Mouse (Mus musculus): ENCODE measurements around the gene Gm266. TPM values are rescaled to one million over a fixed set of nuclear protein-coding genes. Genes with fewer than 3 reads are reported as not detected.

Gm266 gene
- polyA plus RNA-seq, 1 experiment from 2014 or later: 1.7 TPM

DNA sequence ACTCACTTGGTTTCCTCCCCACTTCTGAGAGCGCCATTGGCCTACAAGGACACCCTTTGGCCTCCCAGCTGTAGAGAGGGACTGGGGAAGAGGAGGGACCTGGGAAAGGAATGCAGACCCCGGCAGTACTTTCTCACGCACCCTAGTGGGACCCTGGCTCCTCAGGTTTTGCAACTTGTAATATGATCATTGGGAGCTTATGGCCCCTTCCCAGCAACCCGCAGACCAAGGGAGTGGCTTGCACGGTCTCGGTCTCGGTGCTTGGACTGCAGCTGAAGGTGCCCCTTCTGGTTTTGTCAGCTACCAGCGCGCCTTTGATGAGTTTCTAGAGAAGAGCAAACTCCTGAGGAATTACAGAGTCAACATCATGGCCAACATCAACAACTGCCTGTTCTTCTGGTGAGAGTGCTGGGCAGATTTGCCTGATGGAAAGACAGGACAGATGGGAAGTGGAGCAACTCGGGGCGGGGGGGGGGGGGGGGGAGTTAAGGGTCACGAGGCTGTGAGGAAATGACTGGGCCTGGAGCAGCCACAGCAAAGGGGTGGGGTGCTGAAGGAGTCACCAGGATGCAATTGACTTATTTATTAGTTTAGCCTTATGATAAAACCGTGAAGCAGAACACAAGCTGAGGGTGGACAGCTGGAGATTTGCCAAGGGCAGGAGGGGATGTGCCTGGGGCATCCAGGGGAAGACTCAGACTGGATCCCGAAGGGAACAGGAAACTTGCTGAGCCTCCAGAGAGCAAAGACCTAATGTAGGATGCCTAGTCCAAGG lies 36.5 kb downstream of the Gm266 start:
- Histone ChIP-seq H3K9me3 (no peaks in the 10 kb centered on the region), H3K27ac (no peak overlapping the region), H3K4me3 (no peak overlapping the region), H3K9ac (no peak overlapping the region), H3K4me2 (no peak overlapping the region), H3K36me3 (no peaks in the 10 kb centered on the region), H3K4me1 (replicated peaks) (peaks cover 31% of the 10 kb centered on the region), H3K27me3 (peaks cover 97% of the 10 kb centered on the region)
- ATAC-seq (ENCODE audit: low FRiP score): no peak
- WGBS: 16% methylated on average over 13 of the region's 14 CpGs

DNA sequence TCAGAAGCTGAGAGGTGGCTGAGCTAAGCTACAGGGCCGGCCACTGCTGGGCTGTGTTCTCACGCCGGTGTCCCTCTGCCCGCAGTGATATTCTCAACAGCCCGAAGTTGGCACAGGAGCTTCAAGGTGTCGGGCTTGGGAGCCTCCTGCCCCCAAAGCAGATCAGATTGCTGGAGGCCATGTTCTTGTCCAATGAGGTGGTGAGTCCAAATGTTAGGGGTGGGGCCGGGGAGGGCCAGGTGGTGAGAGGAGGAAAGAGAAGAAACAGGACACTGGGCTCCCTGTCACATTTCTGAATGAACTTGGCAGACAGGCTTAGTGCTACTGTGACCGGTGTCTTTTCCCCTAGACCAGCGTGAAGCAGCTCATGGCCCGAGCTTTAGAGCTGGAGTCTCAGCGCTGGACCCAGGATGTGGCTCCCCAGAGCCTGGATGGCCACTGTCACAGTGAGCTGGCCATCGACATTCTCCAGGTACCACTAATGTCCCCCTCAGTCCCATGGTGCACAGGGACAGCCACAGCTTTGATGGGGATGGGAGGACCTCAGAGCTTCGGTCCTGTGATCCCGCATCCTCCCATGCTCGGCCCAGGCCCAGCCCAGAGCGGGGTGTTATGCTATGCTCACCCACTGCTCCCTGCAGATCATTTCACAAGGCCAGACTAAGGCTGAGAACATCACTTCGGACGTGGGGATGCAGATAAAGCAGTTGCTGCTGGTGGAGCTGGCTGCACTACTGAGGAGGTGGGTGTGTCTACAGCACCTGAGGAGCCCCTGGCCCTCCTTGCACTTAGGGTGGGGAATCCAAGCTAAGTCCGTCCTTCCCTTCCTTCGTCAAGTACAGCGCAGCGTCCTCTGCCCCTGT lies 37.5 kb downstream of the Gm266 start:
- no peak overlapping the region for H3K27ac ChIP-seq
- peaks cover 99% of the 10 kb centered on the region for H3K27me3 ChIP-seq
- no peaks in the 10 kb centered on the region for H3K36me3 ChIP-seq
- H3K4me3 ChIP-seq: no peak overlapping the region
- no peak overlapping the region for H3K9ac ChIP-seq
- 17% methylated on average over 22 of the region's 22 CpGs for WGBS
- ATAC-seq (ENCODE audit: low FRiP score): no peak
- H3K4me1 ChIP-seq (replicated peaks): peaks cover 31% of the 10 kb centered on the region
- no peaks in the 10 kb centered on the region for H3K9me3 ChIP-seq
- no peak overlapping the region for H3K4me2 ChIP-seq

DNA sequence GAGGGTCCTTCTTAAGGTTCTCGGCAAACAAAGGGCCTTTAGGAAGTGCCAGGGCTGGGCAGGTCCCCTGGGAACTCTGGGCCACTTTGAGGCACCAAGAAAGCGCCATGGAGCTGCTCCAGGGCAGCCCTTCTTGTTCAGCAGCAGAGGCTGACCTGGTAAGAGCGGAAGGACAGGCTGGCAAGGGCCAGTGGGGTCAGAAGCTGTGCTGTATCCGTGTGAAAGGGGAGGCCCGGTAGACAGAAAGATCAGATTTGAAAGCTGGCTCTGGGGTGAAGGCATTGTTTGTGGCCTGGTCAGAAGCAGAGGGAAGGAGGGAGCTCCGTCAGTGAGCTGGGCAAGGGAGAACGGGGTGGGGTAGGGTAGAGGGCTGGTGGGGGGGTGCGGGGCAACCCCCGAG lies 38.3 kb downstream of the Gm266 start:
- 13% methylated on average over 9 of the region's 9 CpGs for WGBS
- H3K4me2 ChIP-seq: no peak overlapping the region
- H3K9me3 ChIP-seq: no peaks in the 10 kb centered on the region
- no peak overlapping the region for H3K27ac ChIP-seq
- peaks cover 100% of the 10 kb centered on the region for H3K27me3 ChIP-seq
- no peak overlapping the region for H3K4me3 ChIP-seq
- peaks cover 36% of the 10 kb centered on the region for H3K4me1 ChIP-seq (replicated peaks)
- H3K9ac ChIP-seq: no peak overlapping the region
- no peaks in the 10 kb centered on the region for H3K36me3 ChIP-seq
- ATAC-seq (ENCODE audit: low FRiP score): no peak

GRCm38 (mm10) chr12:111446745-111447144 lies 38.9 kb downstream of the Gm266 start:
- Histone ChIP-seq H3K4me1 (replicated peaks) (peaks cover 42% of the 10 kb centered on the region), H3K9ac (no peak overlapping the region), H3K4me3 (no peak overlapping the region), H3K27ac (no peak overlapping the region), H3K36me3 (no peaks in the 10 kb centered on the region), H3K9me3 (no peaks in the 10 kb centered on the region), H3K27me3 (peaks cover 100% of the 10 kb centered on the region), H3K4me2 (no peak overlapping the region)
- 20% methylated on average over 5 of the region's 5 CpGs for WGBS
- no peak for ATAC-seq (ENCODE audit: low FRiP score)

- Histone ChIP-seq H3K27me3 (peaks cover 100% of the 10 kb centered on the region), H3K9ac (0 out of 2 replicates have a peak overlapping the region, but pooled peaks have one; percentile 19), H3K4me1 (replicated peaks) (peaks cover 42% of the 10 kb centered on the region), H3K4me3 (peak overlapping the region; percentile 32), H3K4me2 (peak overlapping the region; percentile 50), H3K36me3 (no peaks in the 10 kb centered on the region), H3K9me3 (no peaks in the 10 kb centered on the region), H3K27ac (no peak overlapping the region)
- WGBS: 6% methylated on average over 27 of the region's 27 CpGs
- no peak for ATAC-seq (ENCODE audit: low FRiP score)
These were observed 39.6 kb downstream of the Gm266 start for GRCm38 (mm10) chr12:111445890-111446613.

- no peak for ATAC-seq (ENCODE audit: low FRiP score)
- WGBS: 2% methylated on average over 48 of the region's 52 CpGs
- peaks cover 96% of the 10 kb centered on the region for H3K27me3 ChIP-seq
These were observed 40.3 kb downstream of the Gm266 start for GRCm38 (mm10) chr12:111445161-111445889.

GRCm38 (mm10) chr12:111443921-111444831 lies 41.4 kb downstream of the Gm266 start:
- Histone ChIP-seq H3K27me3 (peaks cover 95% of the 10 kb centered on the region), H3K4me3 (no peak overlapping the region), H3K36me3 (no peaks in the 10 kb centered on the region), H3K9ac (no peak overlapping the region), H3K27ac (no peak overlapping the region), H3K9me3 (no peaks in the 10 kb centered on the region), H3K4me2 (no peak overlapping the region), H3K4me1 (replicated peaks) (peaks cover 32% of the 10 kb centered on the region)
- no peak for ATAC-seq (ENCODE audit: low FRiP score)
- WGBS: 24% methylated on average over 10 of the region's 10 CpGs

More at GRCm38 (mm10) chr12:111445161-111445889, 40.3 kb downstream of the Gm266 start:
- peak overlapping the region; percentile 50 for H3K4me2 ChIP-seq
- no peak overlapping the region for H3K27ac ChIP-seq
- H3K4me3 ChIP-seq: peak overlapping the region; percentile 32
- no peaks in the 10 kb centered on the region for H3K36me3 ChIP-seq
- H3K9ac ChIP-seq: 0 out of 2 replicates have a peak overlapping the region, but pooled peaks have one; percentile 19
- H3K4me1 ChIP-seq (replicated peaks): peaks cover 40% of the 10 kb centered on the region
- H3K9me3 ChIP-seq: no peaks in the 10 kb centered on the region

DNA sequence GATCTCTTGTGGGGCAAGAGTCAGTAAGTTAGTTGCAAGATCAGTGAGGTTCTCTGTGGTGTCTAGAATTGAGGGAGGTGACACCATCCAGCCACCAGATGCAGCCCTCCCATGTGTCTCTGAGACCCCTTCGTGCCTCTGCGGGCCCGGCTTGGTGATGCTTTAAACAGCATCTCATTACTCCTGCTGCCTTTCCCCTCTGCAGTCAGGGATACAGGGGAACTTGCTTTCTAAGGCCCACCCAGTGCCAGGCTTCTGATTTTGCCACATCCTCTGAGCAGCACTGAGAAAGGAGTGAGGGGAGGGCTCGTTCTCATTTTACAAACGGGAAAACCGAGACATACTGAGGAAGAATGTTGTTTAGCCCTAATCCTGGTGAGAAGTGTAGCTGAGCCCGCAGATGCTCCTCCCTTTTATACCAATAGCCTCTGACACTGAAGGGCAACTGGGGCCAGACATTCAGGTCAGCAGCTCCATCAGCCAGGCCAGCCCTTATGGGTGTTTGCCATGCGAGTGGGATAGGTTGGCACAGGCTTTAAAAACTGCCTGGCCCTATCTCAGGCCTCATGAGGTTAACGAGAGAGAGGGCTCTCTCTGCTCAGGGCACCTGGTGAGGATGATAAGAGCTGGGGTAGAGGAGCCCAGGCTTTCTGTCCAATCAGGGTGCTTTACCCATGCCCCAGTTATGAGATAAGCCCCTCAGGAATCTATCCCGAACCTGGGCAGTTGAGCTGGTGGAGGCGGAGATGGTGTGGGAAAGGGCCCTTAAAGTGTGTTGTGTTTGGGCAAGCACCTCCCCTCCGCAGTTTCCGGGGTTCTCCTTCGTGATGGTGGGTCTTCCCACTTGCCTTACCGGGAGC lies 42.4 kb downstream of the Gm266 start:
- Histone ChIP-seq H3K27me3 (peaks cover 93% of the 10 kb centered on the region), H3K4me1 (replicated peaks) (peaks cover 32% of the 10 kb centered on the region), H3K9me3 (no peaks in the 10 kb centered on the region), H3K4me2 (peak overlapping the region; percentile 67), H3K36me3 (no peaks in the 10 kb centered on the region), H3K27ac (no peak overlapping the region), H3K9ac (no peak overlapping the region), H3K4me3 (peak overlapping the region; percentile 41; the same call in 1 of the 2 replicates)
- no peak for ATAC-seq (ENCODE audit: low FRiP score)
- 14% methylated on average over 15 of the region's 15 CpGs for WGBS

- Histone ChIP-seq H3K27ac (no peak within 1 kb of the TSS), H3K9ac (peak within 1 kb of the TSS; percentile 56), H3K4me3 (peak within 1 kb of the TSS; percentile 41), H3K4me1 (replicated peaks) (peaks cover 28% of the 10 kb centered on the region), H3K36me3 (no peaks in the 10 kb centered on the region), H3K9me3 (no peaks in the 10 kb centered on the region), H3K27me3 (peaks cover 93% of the 10 kb centered on the region), H3K4me2 (peak within 1 kb of the TSS; percentile 67)
- WGBS: under 1% methylated on average over 48 of the region's 48 CpGs
- ATAC-seq (ENCODE audit: low FRiP score): peak; percentile 65
These were observed 43.2 kb downstream of the Gm266 start, which contains the start of gene Tnfaip2 for GRCm38 (mm10) chr12:111442309-111443010. Tnfaip2 (plus strand) TSS chr12:111442469.

GRCm38 (mm10) chr12:111441523-111441922 lies 44.1 kb downstream of the Gm266 start:
- H3K9me3 ChIP-seq: no peaks in the 10 kb centered on the region
- no peak for ATAC-seq (ENCODE audit: low FRiP score)
- no peak overlapping the region for H3K4me2 ChIP-seq
- no peak overlapping the region for H3K9ac ChIP-seq
- peaks cover 84% of the 10 kb centered on the region for H3K27me3 ChIP-seq
- no peaks in the 10 kb centered on the region for H3K36me3 ChIP-seq
- peaks cover 25% of the 10 kb centered on the region for H3K4me1 ChIP-seq (replicated peaks)
- no peak overlapping the region for H3K27ac ChIP-seq
- WGBS: 58% methylated on average over 3 of the region's 3 CpGs
- H3K4me3 ChIP-seq: no peak overlapping the region
